Mouse (Mus musculus): Measurements from ENCODE around the gene Rnf212b. TPM values are rescaled to one million over a fixed set of nuclear protein-coding genes. Genes with fewer than 3 reads are reported as not detected.

Rnf212b gene
- polyA plus RNA-seq, 1 experiment from 2014 or later = not detected

Other genes with a start within 250 kb of the Rnf212b start
- gene Ajuba, start 236.6 kb upstream of the Rnf212b start, polyA plus RNA-seq (2015; fragmentation: Nextera tagmentation; extraction: Ambion mirVana) = 13.5 and 18.0 TPM in 2 replicates
- gene 4931414P19Rik, start 208.1 kb upstream of the Rnf212b start, polyA plus RNA-seq (2015; fragmentation: Nextera tagmentation; extraction: Ambion mirVana) = 8.7 and 9.3 TPM in 2 replicates
- 438 and 468 TPM in 2 replicates for gene Psmb5, start 196.1 kb upstream of the Rnf212b start, polyA plus RNA-seq (2015; fragmentation: Nextera tagmentation; extraction: Ambion mirVana)
- gene Psmb11, start 192.7 kb upstream of the Rnf212b start, polyA plus RNA-seq (2015; fragmentation: Nextera tagmentation; extraction: Ambion mirVana) = 0.15 TPM in 1 of 2 replicates, not detected in the other
- not detected in 2 replicates for gene Gm17606, start 173.2 kb upstream of the Rnf212b start, polyA plus RNA-seq (2015; fragmentation: Nextera tagmentation; extraction: Ambion mirVana)
- 9.5 and 12.3 TPM in 2 replicates for gene Cdh24, start 172.8 kb upstream of the Rnf212b start, polyA plus RNA-seq (2015; fragmentation: Nextera tagmentation; extraction: Ambion mirVana)
- 75.4 and 76.6 TPM in 2 replicates for gene 1700123O20Rik, start 127.9 kb upstream of the Rnf212b start, polyA plus RNA-seq (2015; fragmentation: Nextera tagmentation; extraction: Ambion mirVana)
- 185 and 187 TPM in 2 replicates for gene Acin1, start 127.2 kb upstream of the Rnf212b start, polyA plus RNA-seq (2015; fragmentation: Nextera tagmentation; extraction: Ambion mirVana)
- 0.27 and 0.32 TPM in 2 replicates for gene Gm29776, start 115.3 kb upstream of the Rnf212b start, polyA plus RNA-seq (2015; fragmentation: Nextera tagmentation; extraction: Ambion mirVana)
- not detected in 2 replicates for gene Cebpe, start 102.0 kb upstream of the Rnf212b start, polyA plus RNA-seq (2015; fragmentation: Nextera tagmentation; extraction: Ambion mirVana)
- 4.6 and 4.9 TPM in 2 replicates for gene Slc7a8, start 32.2 kb upstream of the Rnf212b start, polyA plus RNA-seq (2015; fragmentation: Nextera tagmentation; extraction: Ambion mirVana)
- gene Homez, start 56.8 kb downstream of the Rnf212b start, polyA plus RNA-seq (2015; fragmentation: Nextera tagmentation; extraction: Ambion mirVana) = 11.7 and 13.5 TPM in 2 replicates
- 0.98 and 2.2 TPM in 2 replicates for gene Ppp1r3e, start 63.4 kb downstream of the Rnf212b start, polyA plus RNA-seq (2015; fragmentation: Nextera tagmentation; extraction: Ambion mirVana)
- 4.4 and 4.9 TPM in 2 replicates for gene Bcl2l2, start 69.2 kb downstream of the Rnf212b start, polyA plus RNA-seq (2015; fragmentation: Nextera tagmentation; extraction: Ambion mirVana)
- 0.18 TPM in 1 of 2 replicates, not detected in the other for gene Gm20521, start 69.3 kb downstream of the Rnf212b start, polyA plus RNA-seq (2015; fragmentation: Nextera tagmentation; extraction: Ambion mirVana)
- gene Pabpn1, start 78.4 kb downstream of the Rnf212b start, polyA plus RNA-seq (2015; fragmentation: Nextera tagmentation; extraction: Ambion mirVana) = 178 and 203 TPM in 2 replicates
- gene Slc22a17, start 99.0 kb downstream of the Rnf212b start, polyA plus RNA-seq (2015; fragmentation: Nextera tagmentation; extraction: Ambion mirVana) = 119 and 158 TPM in 2 replicates
- 18.0 and 21.6 TPM in 2 replicates for gene Efs, start 112.0 kb downstream of the Rnf212b start, polyA plus RNA-seq (2015; fragmentation: Nextera tagmentation; extraction: Ambion mirVana)
- gene Il25, start 118.6 kb downstream of the Rnf212b start, polyA plus RNA-seq (2015; fragmentation: Nextera tagmentation; extraction: Ambion mirVana) = 0.15 and 0.19 TPM in 2 replicates
- 1.9 and 2.0 TPM in 2 replicates for gene Cmtm5, start 122.1 kb downstream of the Rnf212b start, polyA plus RNA-seq (2015; fragmentation: Nextera tagmentation; extraction: Ambion mirVana)
- 0.75 and 1.3 TPM in 2 replicates for gene Myh6, start 152.8 kb downstream of the Rnf212b start, polyA plus RNA-seq (2015; fragmentation: Nextera tagmentation; extraction: Ambion mirVana)
- gene Gm17428, start 162.8 kb downstream of the Rnf212b start, polyA plus RNA-seq (2015; fragmentation: Nextera tagmentation; extraction: Ambion mirVana) = not detected in 2 replicates
- gene Myh7, start 180.5 kb downstream of the Rnf212b start, polyA plus RNA-seq (2015; fragmentation: Nextera tagmentation; extraction: Ambion mirVana) = 4.6 and 5.3 TPM in 2 replicates
- 60.4 and 62.7 TPM in 2 replicates for gene Ngdn, start 201.3 kb downstream of the Rnf212b start, polyA plus RNA-seq (2015; fragmentation: Nextera tagmentation; extraction: Ambion mirVana)